Mouse (Mus musculus) T-helper 2 cell (primary cell): ENCODE data around the gene Gdi2.

Experiments
- in situ Hi-C: fragments of 300-600 bp; cut with MboI, MseI; formaldehyde crosslinking; loops from one replicate; pipeline ENCODE4 v1.15.1; 2025; ENCODE audit warnings: high pct_unique_total_duplicates

Gdi2 gene

GRCm38 (mm10) chr13:3544925-3545324 lies 7.1 kb downstream of the Gdi2 start:
- in situ Hi-C loops, result loop anchor here (25.0 kb wide), 1 partner anchor 133 kb away; no protein-coding TSS in a partner anchor

- in situ Hi-C loops, result loop anchor here (25.0 kb wide), 1 partner anchor 135 kb away; no protein-coding TSS in a partner anchor
Measured at GRCm38 (mm10) chr13:3547410-3547809, 9.5 kb downstream of the Gdi2 start.

- in situ Hi-C loops, result loop anchor here (25.0 kb wide), 1 partner anchor 136 kb away; no protein-coding TSS in a partner anchor
Measured at GRCm38 (mm10) chr13:3547856-3548255, 10.0 kb downstream of the Gdi2 start.

- in situ Hi-C loops, result no loop called here
Measured at GRCm38 (mm10) chr13:3563130-3563529, 25.3 kb downstream of the Gdi2 start.

GRCm38 (mm10) chr13:3563953-3564352 lies 26.1 kb downstream of the Gdi2 start:
- in situ Hi-C loops, result no loop called here

- in situ Hi-C loops, result no loop called here
Measured at GRCm38 (mm10) chr13:3590789-3591188, 52.9 kb downstream of the Gdi2 start.

GRCm38 (mm10) chr13:3594311-3594710 lies 56.4 kb downstream of the Gdi2 start:
- in situ Hi-C loops, result no loop called here

GRCm38 (mm10) chr13:3596232-3596631 lies 58.4 kb downstream of the Gdi2 start:
- in situ Hi-C loops, result no loop called here

- in situ Hi-C loops, result no loop called here
Measured at GRCm38 (mm10) chr13:3609780-3610117, 71.9 kb downstream of the Gdi2 start.

- in situ Hi-C loops, result no loop called here
Measured at GRCm38 (mm10) chr13:3610118-3610794, 72.4 kb downstream of the Gdi2 start.

- in situ Hi-C loops, result no loop called here
Measured at GRCm38 (mm10) chr13:3610795-3611438, 73.1 kb downstream of the Gdi2 start, which contains the start of gene Fam208b. Gene Fam208b (minus strand): TSS chr13:3611108.
